Mouse (Mus musculus) midbrain, embryonic 16.5 days (tissue): ENCODE measurements at regions not wholly inside any gene's neighbourhood (a gene's known extent, or its start where the extent isn't known, plus 50 kb on each side); places are given as distances from the start of the nearest gene placed in this dataset.

ENCODE experiments used
- ATAC-seq: fragments of 200-750 bp; cut with Nextera tagmentation; 2 replicates; pipeline ENCODE4 v1.8.0; 2017; ENCODE audit warnings: moderate TSS enrichment
- H3K27ac ChIP-seq: fragments of 300-500 bp; sonication (generic); 2 replicates; pipeline ENCODE4 v1.5.1; 2014; ENCODE audit warnings: mild to moderate bottlenecking, low read length, mixed read lengths
- H3K27me3 ChIP-seq: fragments of 300-500 bp; sonication (generic); 2 replicates; pipeline ENCODE4 v1.6.1; 2014; ENCODE audit warnings: low read depth, low read length, mixed read lengths; ENCODE audit not compliant: control insufficient read depth, insufficient read depth
- H3K36me3 ChIP-seq: fragments of 300-500 bp; sonication (generic); 2 replicates; pipeline ENCODE4 v1.6.1; 2014; ENCODE audit warnings: mild to moderate bottlenecking, low read length, moderate library complexity, mixed read lengths; ENCODE audit not compliant: control insufficient read depth, insufficient read depth
- H3K4me1 ChIP-seq: fragments of 300-500 bp; sonication (generic); 2 replicates; pipeline ENCODE4 v1.6.1; 2014; ENCODE audit warnings: mild to moderate bottlenecking, low read length, mixed read lengths; ENCODE audit not compliant: control insufficient read depth, insufficient read depth
- H3K4me2 ChIP-seq: fragments of 300-500 bp; sonication (generic); 2 replicates; pipeline ENCODE4 v1.6.1; 2014; ENCODE audit warnings: mild to moderate bottlenecking, low read length, mixed read lengths
- H3K4me3 ChIP-seq: fragments of 300-500 bp; sonication (generic); 2 replicates; pipeline ENCODE4 v1.5.1; 2014; ENCODE audit warnings: low read depth, mild to moderate bottlenecking, low read length, moderate library complexity, mixed read lengths
- H3K9ac ChIP-seq: fragments of 300-500 bp; sonication (generic); 2 replicates; pipeline ENCODE4 v1.6.1; 2014; ENCODE audit warnings: low read depth, low read length, mixed read lengths
- H3K9me3 ChIP-seq: fragments of 300-500 bp; sonication (generic); replicated peaks from 2 replicates; pipeline ENCODE4 v1.6.1; 2014; ENCODE audit warnings: mild to moderate bottlenecking, low read length, mixed read lengths; ENCODE audit not compliant: control insufficient read depth, poor library complexity, severe bottlenecking
- WGBS: fragments of 180-500 bp; shearing (Covaris S2); extraction: QIAGEN DNeasy Blood & Tissue Kit; methylation state at CpG from one replicate; pipeline ENCODE4 v1.1.7; 2014; 5-methylcytosine and 5-hydroxymethylcytosine counted together

DNA sequence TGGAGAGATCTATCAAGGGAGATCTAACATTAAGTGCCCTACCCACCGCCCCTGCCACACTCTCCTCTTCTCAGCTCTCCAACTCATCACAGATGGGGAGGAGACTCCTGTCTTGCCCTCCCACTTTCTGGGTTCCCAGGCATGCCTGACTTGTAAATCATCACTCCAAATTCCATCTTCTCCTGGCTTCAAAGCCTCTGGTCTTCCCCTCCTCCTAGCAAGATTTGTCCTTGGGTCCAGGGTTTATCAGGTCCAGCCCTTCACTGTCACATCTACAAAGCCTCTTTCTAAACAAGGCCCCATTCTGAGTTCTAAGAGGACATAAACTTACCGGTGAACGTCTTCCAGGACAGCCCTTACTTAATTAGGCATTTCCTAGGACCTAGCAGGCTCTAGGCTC lies 73.3 kb upstream of the Col5a1 start:
- WGBS: 79% methylated on average over 3 of the region's 3 CpGs
- no peak overlapping the region for H3K4me2 ChIP-seq
- H3K9ac ChIP-seq: no peak overlapping the region
- ATAC-seq: no peak
- no peaks in the 10 kb centered on the region for H3K36me3 ChIP-seq
- no peaks in the 10 kb centered on the region for H3K27me3 ChIP-seq
- no peak overlapping the region for H3K27ac ChIP-seq
- no peaks in the 10 kb centered on the region for H3K9me3 ChIP-seq
- H3K4me1 ChIP-seq: no peaks in the 10 kb centered on the region
- no peak overlapping the region for H3K4me3 ChIP-seq

DNA sequence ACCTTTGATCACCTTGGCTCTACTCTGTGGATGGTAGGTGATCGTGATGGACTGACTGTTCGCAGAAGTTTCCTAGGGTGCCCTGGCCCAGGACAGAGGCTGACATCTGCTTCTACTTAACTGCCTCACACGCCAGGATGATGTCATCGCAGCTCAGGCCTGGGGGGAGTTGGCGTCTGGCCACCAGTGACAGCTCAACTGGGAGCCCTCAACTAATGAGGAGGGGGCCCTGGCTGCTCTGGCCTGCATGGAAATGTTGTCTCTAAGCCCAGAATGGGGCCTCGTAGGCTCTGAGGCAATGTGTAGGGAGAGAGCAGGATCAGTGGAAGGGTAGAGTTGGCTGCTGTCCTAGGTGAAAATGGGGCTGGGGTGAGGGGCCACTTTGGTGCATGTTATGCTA lies 72.9 kb upstream of the Col5a1 start:
- Histone ChIP-seq H3K4me1 (no peaks in the 10 kb centered on the region), H3K36me3 (no peaks in the 10 kb centered on the region), H3K27ac (no peak overlapping the region), H3K9ac (no peak overlapping the region), H3K27me3 (no peaks in the 10 kb centered on the region), H3K9me3 (no peaks in the 10 kb centered on the region), H3K4me3 (no peak overlapping the region), H3K4me2 (no peak overlapping the region)
- no peak for ATAC-seq
- 75% methylated on average over 6 of the region's 6 CpGs for WGBS

DNA sequence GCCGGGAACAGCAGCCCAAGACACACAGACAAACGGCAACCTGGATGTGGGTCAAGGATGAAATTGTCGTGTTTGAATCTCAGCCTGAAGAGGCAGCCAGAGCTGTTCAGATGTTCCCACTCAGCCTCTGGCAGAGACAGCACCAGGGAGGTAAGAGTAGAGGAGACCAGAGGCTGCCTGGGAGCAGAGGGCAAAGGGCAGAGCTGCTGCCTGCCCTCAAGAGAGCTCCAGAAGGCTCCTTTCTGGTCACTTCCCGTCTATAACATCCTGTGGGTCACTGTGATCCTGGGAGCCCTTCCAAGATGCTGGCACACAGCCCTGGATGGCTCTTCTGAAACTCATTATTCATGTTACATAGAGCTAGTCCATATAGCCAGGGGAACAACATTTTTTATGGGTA lies 67.6 kb upstream of the Col5a1 start:
- WGBS: 48% methylated on average over 4 of the region's 4 CpGs
- peak overlapping the region; percentile 13; the same call in 1 of the 2 replicates for H3K27ac ChIP-seq
- no peak for ATAC-seq
- no peak overlapping the region for H3K4me3 ChIP-seq
- no peaks in the 10 kb centered on the region for H3K4me1 ChIP-seq
- no peak overlapping the region for H3K4me2 ChIP-seq
- no peaks in the 10 kb centered on the region for H3K9me3 ChIP-seq
- no peaks in the 10 kb centered on the region for H3K27me3 ChIP-seq
- H3K36me3 ChIP-seq: no peaks in the 10 kb centered on the region
- no peak overlapping the region for H3K9ac ChIP-seq

DNA sequence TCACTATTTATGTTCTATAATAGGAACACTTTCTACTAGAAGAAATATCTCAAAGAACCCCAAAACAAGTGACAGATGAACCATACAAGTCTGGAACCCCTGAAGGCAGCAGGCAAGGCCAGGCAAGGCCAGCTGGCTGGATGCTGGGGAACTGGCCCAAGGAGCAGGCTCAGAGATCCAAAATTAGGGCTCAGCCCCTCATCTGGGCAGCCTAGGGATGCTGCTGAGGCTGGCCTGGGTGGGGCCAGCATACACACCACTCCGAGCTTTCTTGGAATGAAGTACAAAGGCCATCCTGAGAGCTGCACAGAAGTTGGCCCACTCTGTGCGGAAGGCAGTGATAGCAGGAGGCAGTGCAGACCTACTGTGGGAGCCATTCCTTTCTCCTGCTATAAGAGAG lies 59.4 kb upstream of the Col5a1 start:
- H3K27ac ChIP-seq: no peak overlapping the region
- H3K27me3 ChIP-seq: no peaks in the 10 kb centered on the region
- H3K9me3 ChIP-seq: no peaks in the 10 kb centered on the region
- H3K4me1 ChIP-seq: no peaks in the 10 kb centered on the region
- ATAC-seq: no peak
- H3K9ac ChIP-seq: no peak overlapping the region
- WGBS: 80% methylated on average over 2 of the region's 2 CpGs
- H3K36me3 ChIP-seq: no peaks in the 10 kb centered on the region
- H3K4me2 ChIP-seq: no peak overlapping the region
- no peak overlapping the region for H3K4me3 ChIP-seq

DNA sequence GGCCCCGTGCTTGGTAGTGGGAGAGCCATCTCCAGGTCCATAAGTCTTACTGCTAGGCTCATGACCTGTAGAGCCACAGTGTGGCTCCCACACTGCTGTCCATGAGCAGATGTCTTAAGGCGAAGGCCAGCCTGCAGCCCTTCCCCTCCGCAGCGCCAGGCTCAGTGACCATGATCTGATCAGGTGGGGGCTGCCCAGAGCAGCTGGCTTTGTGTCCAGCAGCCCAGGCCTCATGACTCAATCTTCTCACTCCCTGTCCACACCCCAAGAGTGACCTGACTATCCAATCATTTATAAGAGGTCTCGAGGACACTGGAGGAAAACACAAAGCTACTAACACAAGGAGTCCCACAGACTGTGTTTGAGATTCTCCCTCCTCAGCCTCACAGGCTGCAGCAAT lies 58.6 kb upstream of the Col5a1 start:
- H3K36me3 ChIP-seq: no peaks in the 10 kb centered on the region
- no peaks in the 10 kb centered on the region for H3K9me3 ChIP-seq
- no peaks in the 10 kb centered on the region for H3K27me3 ChIP-seq
- H3K4me2 ChIP-seq: no peak overlapping the region
- H3K9ac ChIP-seq: no peak overlapping the region
- H3K4me1 ChIP-seq: no peaks in the 10 kb centered on the region
- WGBS: 88% methylated on average over 5 of the region's 5 CpGs
- no peak for ATAC-seq
- no peak overlapping the region for H3K4me3 ChIP-seq
- no peak overlapping the region for H3K27ac ChIP-seq

DNA sequence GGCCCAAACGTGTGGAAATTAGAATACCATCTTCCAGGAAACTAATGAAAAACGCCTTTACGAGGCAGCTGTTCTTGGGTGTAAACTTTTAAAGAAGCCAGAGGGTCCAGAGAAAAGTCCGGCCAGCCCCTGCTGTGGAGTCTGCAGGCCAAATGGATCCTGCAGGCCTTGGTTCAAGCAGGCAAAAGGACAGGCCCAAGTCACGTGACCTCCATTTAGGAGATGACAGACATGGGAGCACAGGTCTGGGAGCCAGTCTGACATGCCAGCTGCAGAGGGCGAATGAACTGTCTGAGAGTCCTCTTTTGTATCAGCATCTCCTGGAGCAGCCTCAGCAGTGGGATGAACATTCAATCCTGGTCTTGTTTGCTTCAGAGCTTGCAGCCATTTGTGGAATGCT lies 58.0 kb upstream of the Col5a1 start:
- Histone ChIP-seq H3K27me3 (no peaks in the 10 kb centered on the region), H3K4me2 (no peak overlapping the region), H3K36me3 (no peaks in the 10 kb centered on the region), H3K4me3 (no peak overlapping the region), H3K9ac (no peak overlapping the region), H3K27ac (no peak overlapping the region), H3K9me3 (no peaks in the 10 kb centered on the region), H3K4me1 (no peaks in the 10 kb centered on the region)
- WGBS: 80% methylated on average over 6 of the region's 6 CpGs
- ATAC-seq: no peak

DNA sequence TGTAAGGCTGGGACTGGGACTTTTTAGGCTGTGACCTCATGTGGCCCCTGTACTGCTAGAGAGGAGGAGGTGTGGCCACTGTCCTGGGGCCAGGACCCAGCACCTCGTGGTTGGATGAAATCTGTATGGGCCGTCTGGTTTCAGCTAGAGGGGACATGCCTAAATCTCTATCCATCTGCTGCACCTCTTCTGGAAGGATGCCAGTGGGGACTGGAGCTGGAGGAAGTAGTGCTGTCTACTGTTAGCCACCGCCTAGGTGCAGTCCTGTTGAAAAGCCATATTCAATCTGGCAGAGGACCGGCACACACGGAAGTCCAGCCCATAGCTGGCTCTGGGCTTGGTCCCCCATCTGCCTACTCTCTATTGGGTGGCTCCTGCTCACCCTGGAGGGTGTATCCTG lies 56.7 kb upstream of the Col5a1 start:
- H3K36me3 ChIP-seq: no peaks in the 10 kb centered on the region
- no peaks in the 10 kb centered on the region for H3K9me3 ChIP-seq
- H3K4me2 ChIP-seq: no peak overlapping the region
- H3K27me3 ChIP-seq: no peaks in the 10 kb centered on the region
- no peak overlapping the region for H3K9ac ChIP-seq
- no peak for ATAC-seq
- H3K4me1 ChIP-seq: no peaks in the 10 kb centered on the region
- no peak overlapping the region for H3K27ac ChIP-seq
- no peak overlapping the region for H3K4me3 ChIP-seq
- WGBS: 82% methylated on average over 5 of the region's 5 CpGs

DNA sequence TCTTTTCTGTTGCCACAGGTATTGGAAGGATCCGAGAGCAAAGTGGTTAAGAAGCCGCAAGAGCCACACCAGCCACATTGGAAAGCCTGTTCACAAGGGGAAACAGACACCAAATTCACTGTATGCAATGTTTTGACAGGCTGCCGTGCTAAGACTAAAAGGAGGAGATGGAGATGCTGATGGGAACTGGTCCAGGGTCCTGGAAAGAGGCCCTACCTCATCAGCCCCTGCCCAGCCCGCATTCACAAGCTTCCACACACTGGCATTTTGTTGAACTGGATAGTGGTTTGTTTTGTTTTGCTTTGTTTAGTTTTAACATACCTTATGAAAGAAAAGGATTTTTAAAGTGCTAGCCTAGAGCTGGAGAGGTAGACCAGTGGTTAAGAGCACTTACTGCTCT lies 51.3 kb upstream of the Col5a1 start:
- Histone ChIP-seq H3K36me3 (no peaks in the 10 kb centered on the region), H3K4me2 (no peak overlapping the region), H3K9me3 (no peaks in the 10 kb centered on the region), H3K9ac (no peak overlapping the region), H3K27ac (no peak overlapping the region), H3K4me3 (no peak overlapping the region), H3K27me3 (no peaks in the 10 kb centered on the region), H3K4me1 (peaks cover 14% of the 10 kb centered on the region)
- WGBS: 93% methylated on average over 4 of the region's 4 CpGs
- no peak for ATAC-seq

DNA sequence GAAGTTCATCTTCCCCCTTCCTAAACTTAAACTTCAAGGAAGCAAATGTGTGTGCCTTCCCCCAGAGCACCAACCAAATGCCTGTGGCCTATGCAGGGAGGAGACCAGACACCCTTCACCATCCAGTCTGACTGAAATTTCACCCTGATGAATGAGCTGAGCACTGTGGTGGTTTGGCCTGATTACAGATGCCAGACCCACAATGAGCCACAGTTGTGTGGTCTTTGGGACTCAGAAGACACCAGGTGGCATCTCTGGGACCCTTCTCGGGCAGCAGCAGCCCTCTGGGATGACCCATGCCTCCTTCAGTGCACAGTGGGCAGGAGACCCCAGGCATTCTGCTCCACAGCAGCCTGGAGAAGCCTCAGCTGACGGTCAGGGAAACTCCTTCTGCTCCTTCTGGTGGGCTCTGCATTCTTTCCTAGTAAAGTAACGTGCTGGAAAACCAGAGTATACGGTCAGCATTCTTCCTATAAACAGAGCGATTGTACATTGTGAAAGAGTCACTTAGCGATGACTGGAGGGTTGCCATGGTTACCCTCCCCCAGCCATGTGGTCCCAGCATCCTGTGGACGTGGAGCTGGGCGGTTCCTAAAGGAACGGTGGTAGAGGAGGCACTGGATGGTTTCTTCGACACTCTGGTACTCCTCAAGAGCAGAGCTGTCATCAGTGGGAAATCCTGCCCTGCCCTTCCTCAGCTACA lies 50.3 kb upstream of the Col5a1 start:
- Histone ChIP-seq H3K36me3 (no peaks in the 10 kb centered on the region), H3K4me3 (no peak overlapping the region), H3K9me3 (no peaks in the 10 kb centered on the region), H3K4me1 (peaks cover 14% of the 10 kb centered on the region), H3K9ac (0 out of 2 replicates have a peak overlapping the region, but pooled peaks have one; percentile 20), H3K27ac (peak overlapping the region; percentile 70), H3K27me3 (no peaks in the 10 kb centered on the region), H3K4me2 (peak overlapping the region; percentile 2; the same call in 1 of the 2 replicates)
- 19% methylated on average over 10 of the region's 10 CpGs for WGBS
- ATAC-seq: peak; percentile 88
